Mouse (Mus musculus): ENCODE measurements around the gene Troap. TPM values are rescaled to one million over a fixed set of nuclear protein-coding genes. Genes with fewer than 3 reads are reported as not detected.

The Troap gene
- polyA plus RNA-seq, 1 experiment from 2014 or later = 5.6 TPM

- no peak overlapping the region for H3K4me2 ChIP-seq (ENCODE audit: low read length)
- H3K36me3 ChIP-seq (ENCODE audit: control insufficient read depth, insufficient read depth, low read length) = no peaks in the 10 kb centered on the region
- H3K9ac ChIP-seq (ENCODE audit: low read depth, low read length) = no peak overlapping the region
- no peak overlapping the region for H3K27ac ChIP-seq (ENCODE audit: low read depth, low read length)
- peaks cover 20% of the 10 kb centered on the region for H3K4me1 ChIP-seq (ENCODE audit: control insufficient read depth, insufficient read depth, low read depth, low read length)
- H3K27me3 ChIP-seq (replicated peaks; ENCODE audit: control insufficient read depth, insufficient read depth, low read length) = no peaks in the 10 kb centered on the region
- H3K4me3 ChIP-seq (ENCODE audit: low read length) = no peak overlapping the region
- H3K9me3 ChIP-seq (ENCODE audit: control insufficient read depth, low read length) = no peaks in the 10 kb centered on the region
- WGBS = 69% methylated on average over 22 of the region's 22 CpGs
- no peak for ATAC-seq
Observed at GRCm38 (mm10) chr15:99129956-99130910, 55.9 kb downstream of the Troap start.

Small RNA genes within 50 kb of the gene (microRNA-seq; reads per million reads assigned to microRNA genes)
- gene Mir6960 = not detected

Other genes with a start within 250 kb of the Troap start
- gene Prkag1, start 243.1 kb upstream of the Troap start, polyA plus RNA-seq (2015; fragmentation: Nextera tagmentation; extraction: Ambion mirVana) = 72.5 and 74.4 TPM in 2 replicates
- gene Kmt2d, start 203.4 kb upstream of the Troap start, polyA plus RNA-seq (2015; fragmentation: Nextera tagmentation; extraction: Ambion mirVana) = 8.8 and 9.3 TPM in 2 replicates
- gene Rhebl1, start 180.0 kb upstream of the Troap start, polyA plus RNA-seq (2015; fragmentation: Nextera tagmentation; extraction: Ambion mirVana) = 31.4 and 33.4 TPM in 2 replicates
- 1.3 and 2.1 TPM in 2 replicates for gene Dhh, start 176.0 kb upstream of the Troap start, polyA plus RNA-seq (2015; fragmentation: Nextera tagmentation; extraction: Ambion mirVana)
- 25.9 and 27.0 TPM in 2 replicates for gene Lmbr1l, start 156.3 kb upstream of the Troap start, polyA plus RNA-seq (2015; fragmentation: Nextera tagmentation; extraction: Ambion mirVana)
- 1,672 and 1,683 TPM in 2 replicates for gene Tuba1b, start 140.0 kb upstream of the Troap start, polyA plus RNA-seq (2015; fragmentation: Nextera tagmentation; extraction: Ambion mirVana)
- gene Gm49450, start 121.0 kb upstream of the Troap start, polyA plus RNA-seq (2015; fragmentation: Nextera tagmentation; extraction: Ambion mirVana) = not detected in 2 replicates
- 15,480 and 15,543 TPM in 2 replicates for gene Tuba1a, start 120.9 kb upstream of the Troap start, polyA plus RNA-seq (2015; fragmentation: Nextera tagmentation; extraction: Ambion mirVana)
- gene Tuba1c, start 44.7 kb upstream of the Troap start, polyA plus RNA-seq (2015; fragmentation: Nextera tagmentation; extraction: Ambion mirVana) = 20.8 and 23.3 TPM in 2 replicates
- 52.8 and 81.8 TPM in 2 replicates for gene Prph, start 19.4 kb upstream of the Troap start, polyA plus RNA-seq (2015; fragmentation: Nextera tagmentation; extraction: Ambion mirVana)
- 4.0 and 5.7 TPM in 2 replicates for gene C1ql4, start 13.2 kb downstream of the Troap start, polyA plus RNA-seq (2015; fragmentation: Nextera tagmentation; extraction: Ambion mirVana)
- gene Dnajc22, start 18.6 kb downstream of the Troap start, polyA plus RNA-seq (2015; fragmentation: Nextera tagmentation; extraction: Ambion mirVana) = 0.92 and 1.1 TPM in 2 replicates
- 23.8 and 28.8 TPM in 2 replicates for gene Spats2, start 51.3 kb downstream of the Troap start, polyA plus RNA-seq (2015; fragmentation: Nextera tagmentation; extraction: Ambion mirVana)
- gene Kcnh3, start 150.3 kb downstream of the Troap start, polyA plus RNA-seq (2015; fragmentation: Nextera tagmentation; extraction: Ambion mirVana) = 1.1 TPM in 2 replicates
- gene Mcrs1, start 177.4 kb downstream of the Troap start, polyA plus RNA-seq (2015; fragmentation: Nextera tagmentation; extraction: Ambion mirVana) = 204 and 215 TPM in 2 replicates
- gene Prpf40b, start 220.5 kb downstream of the Troap start, polyA plus RNA-seq (2015; fragmentation: Nextera tagmentation; extraction: Ambion mirVana) = 114 and 117 TPM in 2 replicates
- 0.85 and 1.2 TPM in 2 replicates for gene Fam186b, start 221.3 kb downstream of the Troap start, polyA plus RNA-seq (2015; fragmentation: Nextera tagmentation; extraction: Ambion mirVana)

Measured in hindbrain, embryonic 16.5 days (tissue).